Mouse (Mus musculus) lung, adult 2 months (tissue): ENCODE results near the gene Sntg2.

Experiments used
- CTCF ChIP-seq: fragments of 200-500 bp; IDR thresholded peaks from 2 replicates; pipeline ENCODE4 v1.5.1; 2011; ENCODE audit warnings: mild to moderate bottlenecking, low read length, control low read depth; ENCODE audit not compliant: insufficient read depth
- POLR2A ChIP-seq: fragments of 200-500 bp; IDR thresholded peaks from 2 replicates; pipeline ENCODE4 v1.6.1; 2011; ENCODE audit warnings: low read depth, mild to moderate bottlenecking, control low read depth, low read length, borderline replicate concordance; ENCODE audit errors: extremely low read depth

DNA sequence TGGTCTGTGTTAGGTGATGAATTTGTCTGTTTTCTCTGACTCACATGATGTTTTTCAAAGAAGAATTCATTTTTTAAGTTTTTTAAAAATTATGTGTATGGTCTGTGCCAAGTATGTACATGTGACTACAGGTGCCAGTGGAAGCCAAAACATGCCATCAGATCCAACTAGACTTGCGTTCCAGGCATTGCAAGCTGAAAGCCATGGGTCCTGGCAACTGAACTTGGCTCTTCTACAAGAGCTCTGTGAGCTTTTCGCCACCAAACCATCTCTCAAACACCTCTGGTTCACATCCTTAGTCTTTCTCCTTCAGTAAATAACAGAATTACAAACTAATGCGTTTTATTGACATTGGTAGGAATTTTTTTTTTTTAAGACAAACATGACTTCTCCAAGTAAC lies 191.5 kb downstream of the Sntg2 start:
- TF ChIP-seq CTCF, result no peak
- TF ChIP-seq POLR2A, result no peak
